In genomic region chr11:85672881-85673475, GRCm38 (mm10) we compare ENCODE assay signal across 23 mouse cellular contexts.
DNase-seq lines count a peak whose midpoint lies in the region; ATAC-seq lines count a peak whose summit lies in the region.
"Had no signal": no experiment of that assay in that cellular context is flagged by ENCODE, and none has a peak within 500 bp of the region (broad histone marks: within the 10 kb centered on the region; RNA-seq: fewer than 3 reads in every experiment).

No protein-coding gene starts in this region.

- intact Hi-C loops in heart, postnatal 14 days (cut with DNase I): no loop called here

- H3K27ac ChIP-seq in lung, embryonic 15.5 days: peak overlapping the region; percentile 70
- H3K27ac ChIP-seq: embryonic facial prominence, embryonic 13.5 days; forebrain, embryonic 13.5 days; gastrocnemius, adult 2 months; heart, embryonic 13.5 days; hindbrain, embryonic 12.5 days had no signal

- H3K4me1 ChIP-seq in lung, embryonic 15.5 days: peaks cover 55% of the 10 kb centered on the region

- H3K27me3 ChIP-seq in lung, embryonic 15.5 days: no peaks in the 10 kb centered on the region
- H3K27me3 ChIP-seq: hindbrain, embryonic 12.5 days had no signal

- H3K4me3 ChIP-seq in lung, embryonic 15.5 days: no peak overlapping the region
- H3K4me3 ChIP-seq: embryonic facial prominence, embryonic 13.5 days; forebrain, embryonic 13.5 days; gastrocnemius, adult 2 months; heart, embryonic 13.5 days; hindbrain, embryonic 12.5 days had no signal

- H3K4me2 ChIP-seq in lung, embryonic 15.5 days: no peak overlapping the region
- H3K4me2 ChIP-seq: embryonic facial prominence, embryonic 13.5 days; forebrain, embryonic 13.5 days; heart, embryonic 13.5 days; hindbrain, embryonic 12.5 days had no signal

- ATAC-seq in lung, embryonic 15.5 days (ENCODE audit: borderline replicate concordance, extremely low read depth, low FRiP score, low TSS enrichment): peak; percentile 63
- ATAC-seq: CD4-positive, CD25-positive, alpha-beta regulatory T cell, adult 4 months; forebrain, embryonic 13.5 days; hindbrain, embryonic 16.5 days had no signal

- no peaks in the 10 kb centered on the region for H3K36me3 ChIP-seq in lung, embryonic 15.5 days
- H3K36me3 ChIP-seq: embryonic facial prominence, embryonic 13.5 days; G1E; heart, embryonic 13.5 days; hindbrain, embryonic 12.5 days had no signal

- 43% methylated on average over 10 of the region's 10 CpGs for WGBS in lung, embryonic 15.5 days

- peak; percentile 64 for DNase-seq in heart, adult 11 months
- no peak for DNase-seq in heart, postnatal 14 days
- peak; percentile 61 for DNase-seq in lung, postnatal 25 days (ENCODE audit: low spot score)
- no peak for DNase-seq in right cerebral cortex, postnatal 10 days (ENCODE audit: low spot score in 2 of 2)
- DNase-seq in kidney, postnatal 14 days: no peak
- DNase-seq in right cerebral cortex, postnatal 25 days: no peak
- DNase-seq: adrenal gland, adult 2 months; adrenal gland, postnatal 25 days; B cell, adult 2 months; cerebellum, adult 18-20 months; cerebellum, adult 9-11 months; cerebellum, postnatal 36 days; gastrocnemius, adult 2 months; gastrocnemius, postnatal 25 days; heart, postnatal 4 days had no signal

- H3K9me3 ChIP-seq in lung, embryonic 15.5 days: no peaks in the 10 kb centered on the region
- H3K9me3 ChIP-seq: embryonic facial prominence, embryonic 13.5 days; forebrain, embryonic 13.5 days; G1E; heart, embryonic 13.5 days; hindbrain, embryonic 12.5 days had no signal

- no peak overlapping the region for H3K9ac ChIP-seq in lung, embryonic 15.5 days
- H3K9ac ChIP-seq: embryonic facial prominence, embryonic 13.5 days; forebrain, embryonic 13.5 days; heart, embryonic 13.5 days; hindbrain, embryonic 12.5 days had no signal

Comparison
In these comparisons a context has a peak if more than half of its experiments do, and no peak if none do; other contexts are left out.
1. DNase-seq: peak in heart, adult 11 months (single experiment) and lung, postnatal 25 days (single experiment); none in heart, postnatal 14 days (0 of 2), right cerebral cortex, postnatal 10 days (0 of 2), kidney, postnatal 14 days (single experiment) and right cerebral cortex, postnatal 25 days (single experiment).